Mouse (Mus musculus) naive thymus-derived CD4-positive, alpha-beta T cell, adult 5 months (primary cell): Measurements from ENCODE around the gene Tgm5. TPM values are rescaled to one million over a fixed set of nuclear protein-coding genes. Genes with fewer than 3 reads are reported as not detected.

Experiments used
- polyA plus RNA-seq: library from polyadenylated mRNA; unstranded; fragments of 100-300 nt; shearing (Covaris generic); gene quantifications from one replicate; pipeline ENCODE4 v1.2.1, GENCODE M21; 2017

The Tgm5 gene
- polyA plus RNA-seq, result not detected

DNA sequence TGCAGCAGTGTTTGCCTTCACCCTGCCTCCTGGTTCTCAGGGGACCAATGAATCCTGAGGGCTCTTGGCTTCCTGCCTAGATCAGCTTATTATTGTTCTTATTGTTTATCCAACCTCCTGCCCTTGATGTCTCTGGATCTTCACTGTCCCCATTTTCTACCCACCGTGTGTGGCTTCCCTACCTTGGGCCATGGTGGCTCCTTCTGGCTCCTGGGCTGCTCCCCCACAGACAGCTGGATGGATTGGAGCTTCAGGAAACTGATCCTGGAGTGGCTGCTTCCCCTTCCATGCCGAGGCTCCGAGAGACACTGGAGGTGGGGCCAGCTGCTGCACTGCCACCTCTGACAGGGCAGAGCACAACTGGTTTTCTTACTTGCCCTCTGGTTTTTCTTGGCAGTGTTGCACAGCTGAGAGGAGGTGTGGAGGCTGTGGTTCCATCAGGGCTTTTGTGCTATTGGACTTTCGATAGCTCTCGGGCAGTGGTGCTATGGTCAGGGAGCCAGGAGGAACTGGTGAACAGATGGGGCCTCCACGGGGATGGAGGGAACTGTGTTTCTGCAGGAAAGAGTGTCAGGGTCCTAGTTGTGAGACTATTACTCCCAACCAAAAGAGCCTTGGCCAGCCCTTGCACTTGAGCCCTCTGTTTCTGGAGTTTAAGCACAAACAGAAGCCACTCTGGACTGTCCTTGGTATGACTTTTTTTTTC, at the start of gene Tgm5:
Gene Tgm5 (minus strand): TSS at position 362 of the 706 bp plus-strand sequence.

DNA sequence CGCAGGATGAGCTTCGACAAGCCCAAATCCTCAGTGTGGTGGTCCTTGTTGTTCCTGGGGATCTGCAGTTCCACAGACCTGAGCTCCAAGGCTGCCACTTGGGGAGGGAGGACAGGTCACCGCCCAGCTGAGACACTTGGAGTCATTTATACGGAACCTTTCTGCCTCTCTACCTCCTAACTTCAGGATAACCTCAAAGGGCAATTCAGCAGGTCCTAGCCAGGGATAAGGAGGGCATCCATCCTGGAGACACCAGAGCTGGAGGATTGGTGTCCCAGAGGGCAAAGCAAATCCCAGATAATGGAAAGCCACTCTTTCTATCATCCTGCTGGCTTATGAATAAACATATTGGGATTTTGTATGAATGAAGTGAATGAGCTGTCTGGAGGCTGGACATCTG, 24.1 kb upstream of the Tgm5 start, which contains the start of gene Tgm7:
Gene Tgm7 (minus strand): TSS at position 101 of the 400 bp plus-strand sequence.

DNA sequence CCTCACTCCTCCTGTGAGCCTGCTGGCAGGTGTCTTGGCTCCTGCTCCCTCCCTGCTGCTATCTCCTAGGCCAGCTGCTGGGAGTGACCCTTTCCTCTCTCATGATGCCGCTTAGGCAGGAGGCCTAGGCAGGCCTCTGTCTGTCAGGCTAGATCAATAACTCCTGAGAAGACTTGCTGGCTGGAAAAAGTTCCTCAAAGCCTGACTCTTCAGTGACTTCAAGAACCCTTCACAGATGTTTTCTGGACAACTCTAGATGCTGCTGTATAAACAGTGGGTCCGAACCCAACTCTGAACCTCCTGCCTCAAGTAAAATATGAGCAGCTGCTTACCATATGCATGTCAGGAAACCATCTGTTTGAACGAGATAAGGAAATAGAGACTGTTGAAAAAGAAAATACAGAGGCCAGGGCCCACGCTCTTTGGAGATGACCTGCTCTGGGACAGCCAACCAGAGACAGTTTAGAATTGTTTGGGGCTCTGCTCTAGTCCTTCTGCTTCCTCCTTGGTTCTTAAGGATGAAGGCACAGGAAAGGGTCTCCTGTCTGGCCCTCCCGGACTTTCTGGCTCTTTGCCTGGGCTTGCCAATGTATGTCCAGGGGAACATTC, 48.8 kb downstream of the Tgm5 start, which contains the start of gene Epb42:
Gene Epb42 (minus strand): TSS at position 340 of the 609 bp plus-strand sequence.

DNA sequence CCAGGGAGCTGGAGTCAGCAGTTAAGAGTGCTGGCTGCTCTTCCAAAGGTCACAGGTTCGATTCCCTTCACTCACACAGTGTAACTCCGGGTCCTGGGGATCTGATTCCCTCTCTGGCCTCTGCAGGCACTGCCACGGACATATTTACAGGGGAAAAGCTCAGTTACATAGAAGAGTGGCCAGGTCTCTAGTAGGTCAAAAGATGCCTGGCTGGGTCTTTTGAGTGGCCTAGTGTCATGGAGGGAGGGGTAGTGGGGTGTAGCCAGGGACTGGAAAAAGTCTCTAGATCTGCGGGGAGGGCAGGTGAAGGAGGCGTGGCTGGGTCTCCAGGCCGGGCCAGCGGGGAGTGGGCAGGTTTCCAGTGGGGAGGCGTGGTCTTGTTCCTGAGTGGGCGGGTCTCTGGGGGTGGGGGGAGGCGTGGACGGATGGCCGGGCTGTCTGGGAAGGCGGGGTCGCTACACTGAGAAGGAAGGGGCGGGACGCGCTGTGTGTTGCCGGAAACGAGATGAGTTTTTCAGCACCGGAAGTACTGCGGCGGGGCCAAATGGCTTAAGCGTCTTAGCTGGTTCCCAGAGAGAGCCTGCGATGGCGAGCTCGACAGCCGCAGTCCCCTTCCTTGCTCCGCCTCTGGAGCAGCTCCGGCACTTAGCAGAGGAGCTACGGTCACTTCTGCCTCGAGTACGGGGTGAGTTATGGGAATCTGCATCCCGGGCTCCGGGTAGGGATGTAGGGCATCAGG, 77.5 kb downstream of the Tgm5 start, which contains the start of gene Ccndbp1:
Gene Ccndbp1 (plus strand): TSS at position 479 of the 739 bp plus-strand sequence.

Other genes starting within 250 kb of the Tgm5 start
- gene Cdan1, start 235.7 kb downstream of the Tgm5 start, polyA plus RNA-seq, result 26.5 TPM
- gene Ttbk2, start 235.2 kb downstream of the Tgm5 start, polyA plus RNA-seq, result 3.4 TPM
- 63.5 TPM for gene Ubr1, start 115.1 kb downstream of the Tgm5 start, polyA plus RNA-seq
- 20.7 TPM for gene Tmem62, start 108.8 kb downstream of the Tgm5 start, polyA plus RNA-seq
- gene Ccndbp1, start 77.4 kb downstream of the Tgm5 start, polyA plus RNA-seq, result 115 TPM
- not detected for gene Epb42, start 48.8 kb downstream of the Tgm5 start, polyA plus RNA-seq
- gene Tgm7, start 24.0 kb upstream of the Tgm5 start, polyA plus RNA-seq, result not detected
- 13.9 TPM for gene Adal, start 54.6 kb upstream of the Tgm5 start, polyA plus RNA-seq
- 22.0 TPM for gene Lcmt2, start 54.8 kb upstream of the Tgm5 start, polyA plus RNA-seq
- 65.0 TPM for gene Tubgcp4, start 84.8 kb upstream of the Tgm5 start, polyA plus RNA-seq
- gene Zscan29, start 85.3 kb upstream of the Tgm5 start, polyA plus RNA-seq, result 25.3 TPM
- 53.6 TPM for gene Trp53bp1, start 185.6 kb upstream of the Tgm5 start, polyA plus RNA-seq
- 0.05 TPM for gene Map1a, start 203.8 kb upstream of the Tgm5 start, polyA plus RNA-seq